Mouse (Mus musculus) heart, postnatal 36 days (tissue): ENCODE data around the gene Ttll5. TPM values are rescaled to one million over a fixed set of nuclear protein-coding genes. Genes with fewer than 3 reads are reported as not detected.
A peak's percentile ranks its signal among the peaks of the same experiment; 100 is the strongest.

ENCODE experiments used
- DNase-seq, 2 experiments: peaks; one replicate each; pipeline ENCODE4 v3.0.0; 2021 to 2022
- intact Hi-C: fragments of 180-260 bp; cut with DNase I; formaldehyde crosslinking; loops from one replicate; pipeline ENCODE4 v1.15.1; 2025
- total RNA-seq, 2 experiments: library from RNA; stranded (reverse); gene quantifications; 2 replicates each; pipeline ENCODE4 v1.2.3; 2021

The Ttll5 gene
- total RNA-seq = 10 to 100 TPM; 14.6 to 14.8 TPM

- intact Hi-C loops = no loop called here
- peak; percentile 93 to 98 for DNase-seq
Observed at GRCm38 (mm10) chr12:85824438-85825264, at the start of gene Ttll5, which contains the start of gene Erg28. Gene Ttll5, plus strand, starts transcription at chr12:85824659. Gene Erg28, minus strand, starts transcription at chr12:85824550.

- intact Hi-C loops = no loop called here
- DNase-seq = no peak
Observed at GRCm38 (mm10) chr12:85778962-85779361, 45.5 kb upstream of the Ttll5 start.

- no peak for DNase-seq
- intact Hi-C loops = no loop called here
Observed at GRCm38 (mm10) chr12:85779707-85780106, 44.8 kb upstream of the Ttll5 start.

GRCm38 (mm10) chr12:85781606-85782005 is 42.9 kb upstream of the Ttll5 start:
- intact Hi-C loops = no loop called here

GRCm38 (mm10) chr12:85784916-85785815 is 39.3 kb upstream of the Ttll5 start:
- intact Hi-C loops = loop anchor here (2.0 kb wide), 1 partner anchor 34 kb away; no protein-coding TSS in a partner anchor
- DNase-seq = peak; percentile 15 to 23

More at GRCm38 (mm10) chr12:85781606-85782005, 42.9 kb upstream of the Ttll5 start:
- DNase-seq = no peak

GRCm38 (mm10) chr12:85792158-85792557 is 32.3 kb upstream of the Ttll5 start:
- no peak for DNase-seq
- intact Hi-C loops = no loop called here

- peak; percentile 17 to 34 for DNase-seq
- intact Hi-C loops = no loop called here
Observed at GRCm38 (mm10) chr12:85792821-85793346, 31.6 kb upstream of the Ttll5 start.

- DNase-seq = no peak
- intact Hi-C loops = no loop called here
Observed at GRCm38 (mm10) chr12:85794094-85794493, 30.4 kb upstream of the Ttll5 start.

- DNase-seq = no peak
- intact Hi-C loops = no loop called here
Observed at GRCm38 (mm10) chr12:85795551-85795950, 28.9 kb upstream of the Ttll5 start.

- DNase-seq = no peak
- intact Hi-C loops = no loop called here
Observed at GRCm38 (mm10) chr12:85800031-85800430, 24.4 kb upstream of the Ttll5 start.

- intact Hi-C loops = loop anchor here (10.0 kb wide), 1 partner anchor 465 kb away; no protein-coding TSS in a partner anchor
- DNase-seq = no peak
Observed at GRCm38 (mm10) chr12:85809726-85810125, 14.7 kb upstream of the Ttll5 start.

GRCm38 (mm10) chr12:85810959-85811358 is 13.5 kb upstream of the Ttll5 start:
- no peak for DNase-seq
- intact Hi-C loops = loop anchor here (10.0 kb wide), 1 partner anchor 466 kb away; no protein-coding TSS in a partner anchor

- intact Hi-C loops = loop anchor here (10.0 kb wide), 1 partner anchor 467 kb away; no protein-coding TSS in a partner anchor
- no peak for DNase-seq
Observed at GRCm38 (mm10) chr12:85811676-85812075, 12.8 kb upstream of the Ttll5 start.

GRCm38 (mm10) chr12:85813599-85813998 is 10.9 kb upstream of the Ttll5 start:
- peak; percentile 41 to 46 for DNase-seq
- intact Hi-C loops = loop anchor here (10.0 kb wide), 1 partner anchor 469 kb away; no protein-coding TSS in a partner anchor

- DNase-seq = no peak
- intact Hi-C loops = no loop called here
Observed at GRCm38 (mm10) chr12:85822051-85822450, 2.4 kb upstream of the Ttll5 start.

GRCm38 (mm10) chr12:85825361-85825760 is 902 bp downstream of the Ttll5 start:
- intact Hi-C loops = no loop called here
- no peak for DNase-seq

- no peak for DNase-seq
- intact Hi-C loops = no loop called here
Observed at GRCm38 (mm10) chr12:85825822-85826221, 1.4 kb downstream of the Ttll5 start.

GRCm38 (mm10) chr12:85828856-85829255 is 4.4 kb downstream of the Ttll5 start:
- DNase-seq = no peak
- intact Hi-C loops = no loop called here

- DNase-seq = no peak
- intact Hi-C loops = no loop called here
Observed at GRCm38 (mm10) chr12:85829866-85830265, 5.4 kb downstream of the Ttll5 start.

GRCm38 (mm10) chr12:85830691-85831090 is 6.2 kb downstream of the Ttll5 start:
- no peak for DNase-seq
- intact Hi-C loops = no loop called here

GRCm38 (mm10) chr12:85834543-85834942 is 10.1 kb downstream of the Ttll5 start:
- intact Hi-C loops = no loop called here
- DNase-seq = no peak
